Mouse (Mus musculus): ENCODE measurements at regions not wholly inside any gene's neighbourhood (a gene's known extent, or its start where the extent isn't known, plus 50 kb on each side); places are given as distances from the start of the nearest gene placed in this dataset.

DNA sequence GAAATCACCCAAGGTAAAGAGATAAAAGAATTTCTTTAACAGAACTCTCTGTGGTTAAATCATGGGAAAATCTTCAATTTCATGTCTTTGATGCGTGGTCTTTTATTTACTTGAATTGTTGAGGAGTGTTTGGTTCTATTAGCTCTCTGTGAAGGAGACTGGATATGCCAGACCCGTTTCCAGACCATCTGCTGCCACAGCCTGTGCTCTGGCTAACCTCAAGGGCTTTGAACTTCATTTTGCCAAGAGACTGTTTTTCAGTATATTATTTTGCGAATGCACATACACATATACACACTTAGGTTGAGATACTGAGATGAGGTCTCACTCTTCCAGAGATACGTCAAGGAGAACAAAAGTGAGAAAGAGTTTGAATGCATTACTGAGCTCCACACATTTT lies 414.4 kb downstream of the 1700017N19Rik start:
- 81% methylated on average over 4 of the region's 4 CpGs for WGBS
- Histone ChIP-seq H3K9me3 (replicated peaks; ENCODE audit: control insufficient read depth, low read length) (no peaks in the 10 kb centered on the region), H3K36me3 (ENCODE audit: control insufficient read depth, insufficient read depth, low read length) (no peaks in the 10 kb centered on the region), H3K27me3 (ENCODE audit: control insufficient read depth, insufficient read depth, low read length) (no peaks in the 10 kb centered on the region), H3K4me1 (ENCODE audit: control insufficient read depth, insufficient read depth, low read length) (no peaks in the 10 kb centered on the region), H3K27ac (ENCODE audit: low read length) (no peak overlapping the region), H3K4me3 (replicated peaks; ENCODE audit: low read length) (no peak overlapping the region), H3K4me2 (ENCODE audit: low read depth, low read length) (no peak overlapping the region), H3K9ac (ENCODE audit: low read length) (no peak overlapping the region)
- ATAC-seq (ENCODE audit: insufficient read depth, low FRiP score) = no peak

DNA sequence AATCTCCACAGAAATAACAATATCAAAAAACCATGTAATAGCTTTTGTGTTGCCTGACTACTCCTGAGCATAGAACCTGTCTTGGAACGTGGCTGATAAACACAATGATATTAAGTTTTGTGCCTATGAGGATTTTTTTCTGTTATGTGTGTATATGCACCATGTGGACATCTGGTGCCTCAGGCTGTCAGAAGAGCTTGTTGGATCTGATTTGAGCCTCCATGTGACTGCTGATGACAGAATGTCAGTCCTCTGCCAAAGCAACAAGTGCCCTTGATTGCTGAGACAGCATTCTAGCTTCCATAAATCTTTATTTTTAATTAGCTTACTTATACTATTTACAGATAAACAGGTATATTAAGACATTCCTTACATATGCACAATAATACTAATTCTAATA lies 425.1 kb downstream of the 1700017N19Rik start:
- Histone ChIP-seq H3K27me3 (ENCODE audit: control insufficient read depth, insufficient read depth, low read length) (no peaks in the 10 kb centered on the region), H3K9ac (ENCODE audit: low read length) (no peak overlapping the region), H3K36me3 (ENCODE audit: control insufficient read depth, insufficient read depth, low read length) (no peaks in the 10 kb centered on the region), H3K27ac (ENCODE audit: low read length) (no peak overlapping the region), H3K4me1 (ENCODE audit: control insufficient read depth, insufficient read depth, low read length) (no peaks in the 10 kb centered on the region; the same call in 1 of the 2 replicates), H3K4me2 (ENCODE audit: low read depth, low read length) (no peak overlapping the region), H3K9me3 (replicated peaks; ENCODE audit: control insufficient read depth, low read length) (no peaks in the 10 kb centered on the region), H3K4me3 (replicated peaks; ENCODE audit: low read length) (no peak overlapping the region)
- ATAC-seq (ENCODE audit: insufficient read depth, low FRiP score) = no peak
- 73% methylated on average over 1 of the region's 1 CpGs for WGBS

DNA sequence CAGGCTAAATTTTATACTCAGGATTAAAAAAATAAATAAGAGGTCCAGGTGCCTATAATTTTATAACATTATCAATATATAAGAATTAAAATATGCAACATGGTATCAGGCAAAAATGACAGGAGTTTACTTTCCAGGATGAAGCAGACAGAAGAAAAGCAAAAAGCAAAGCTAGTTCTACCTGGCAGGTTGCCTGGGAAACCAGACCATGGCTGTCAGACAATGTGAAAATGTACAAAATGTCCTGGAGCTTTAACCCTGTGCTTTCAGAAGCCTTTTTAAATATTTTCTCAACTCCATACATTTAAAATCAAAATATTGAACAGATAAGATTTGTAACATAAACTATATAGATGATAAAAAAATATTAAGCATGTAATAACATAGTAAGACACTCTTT lies 448.3 kb downstream of the 1700017N19Rik start:
- no peaks in the 10 kb centered on the region for H3K4me1 ChIP-seq (ENCODE audit: control insufficient read depth, insufficient read depth, low read length)
- no peak overlapping the region for H3K4me3 ChIP-seq (replicated peaks; ENCODE audit: low read length)
- no peak for ATAC-seq (ENCODE audit: insufficient read depth, low FRiP score)
- H3K9me3 ChIP-seq (replicated peaks; ENCODE audit: control insufficient read depth, low read length) = no peaks in the 10 kb centered on the region
- H3K9ac ChIP-seq (ENCODE audit: low read length) = no peak overlapping the region
- no peak overlapping the region for H3K4me2 ChIP-seq (ENCODE audit: low read depth, low read length)
- no peak overlapping the region for H3K27ac ChIP-seq (ENCODE audit: low read length)
- no peaks in the 10 kb centered on the region for H3K36me3 ChIP-seq (ENCODE audit: control insufficient read depth, insufficient read depth, low read length)
- no peaks in the 10 kb centered on the region for H3K27me3 ChIP-seq (ENCODE audit: control insufficient read depth, insufficient read depth, low read length)

DNA sequence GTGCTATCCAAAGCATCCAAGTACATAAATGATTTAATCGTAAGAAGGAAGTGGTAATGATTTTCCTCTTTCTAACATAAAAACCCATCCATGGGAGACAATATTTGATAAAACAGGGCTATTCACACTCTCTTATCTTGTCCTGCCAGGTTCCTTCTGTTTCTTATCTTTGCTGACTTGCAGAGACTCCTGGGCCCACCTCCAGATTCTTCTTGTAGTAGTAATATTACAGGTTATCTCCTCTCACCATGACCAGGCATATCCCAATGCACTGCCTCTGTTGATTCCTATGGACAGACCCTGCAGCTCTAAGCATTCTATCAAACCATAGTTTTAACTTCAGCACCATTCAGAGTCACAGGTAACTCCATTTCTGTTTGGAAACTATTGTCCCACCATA lies 448.8 kb downstream of the 1700017N19Rik start:
- 84% methylated on average over 1 of the region's 1 CpGs for WGBS
- H3K4me2 ChIP-seq (ENCODE audit: low read depth, low read length) = no peak overlapping the region
- H3K4me1 ChIP-seq (ENCODE audit: control insufficient read depth, insufficient read depth, low read length) = no peaks in the 10 kb centered on the region

More for the DNA sequence above, 448.8 kb downstream of the 1700017N19Rik start:
- no peaks in the 10 kb centered on the region for H3K9me3 ChIP-seq (replicated peaks; ENCODE audit: control insufficient read depth, low read length)
- no peak overlapping the region for H3K4me3 ChIP-seq (replicated peaks; ENCODE audit: low read length)
- H3K9ac ChIP-seq (ENCODE audit: low read length) = no peak overlapping the region
- H3K36me3 ChIP-seq (ENCODE audit: control insufficient read depth, insufficient read depth, low read length) = no peaks in the 10 kb centered on the region
- no peaks in the 10 kb centered on the region for H3K27me3 ChIP-seq (ENCODE audit: control insufficient read depth, insufficient read depth, low read length)
- no peak overlapping the region for H3K27ac ChIP-seq (ENCODE audit: low read length)
- no peak for ATAC-seq (ENCODE audit: insufficient read depth, low FRiP score)

All from stomach, embryonic 16.5 days (tissue).